Mouse (Mus musculus): Measurements from ENCODE around the gene Marveld2. TPM values are rescaled to one million over a fixed set of nuclear protein-coding genes. Genes with fewer than 3 reads are reported as not detected.

Gene Marveld2
- polyA plus RNA-seq, 1 experiment from 2014 or later = 5.3 TPM

DNA sequence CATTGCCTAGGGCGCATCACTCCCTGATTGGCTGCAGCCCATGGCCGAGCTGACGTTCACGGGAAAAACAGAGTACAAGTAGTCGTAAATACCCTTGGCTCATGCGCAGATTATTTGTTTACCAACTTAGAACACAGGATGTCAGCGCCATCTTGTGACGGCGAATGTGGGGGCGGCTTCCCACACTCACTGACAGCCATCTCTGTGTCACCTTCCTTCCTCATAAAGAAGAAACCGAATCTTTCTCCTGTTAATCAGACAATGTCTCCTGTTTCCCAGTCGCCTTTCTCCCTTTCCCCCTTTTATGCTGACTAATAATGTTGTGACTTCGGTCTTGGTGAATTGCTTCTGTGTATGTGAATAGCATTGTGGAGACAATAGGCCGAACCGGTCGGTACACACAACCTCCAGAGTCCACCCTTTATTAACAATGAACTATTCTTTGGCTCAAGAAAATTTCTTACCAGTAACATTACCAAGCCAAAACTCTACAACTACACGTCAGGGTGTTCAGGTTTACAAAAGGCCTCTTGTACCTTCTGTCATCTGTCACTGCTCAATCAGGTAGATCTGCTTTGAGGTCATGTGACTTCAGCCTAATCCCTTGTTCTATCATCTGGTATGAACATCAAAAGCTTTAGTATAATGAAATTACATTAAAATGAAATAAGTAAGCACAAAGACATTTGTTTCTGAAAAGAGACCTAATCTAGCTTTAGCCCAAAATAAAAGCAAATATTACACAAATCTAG, 22.6 kb downstream of the Marveld2 start:
- H3K36me3 ChIP-seq = no peaks in the 10 kb centered on the region
- H3K4me1 ChIP-seq = no peaks in the 10 kb centered on the region
- H3K4me3 ChIP-seq = no peak overlapping the region
- H3K27ac ChIP-seq = no peak overlapping the region
- no peak for DNase-seq (ENCODE audit: low spot score)
- no peaks in the 10 kb centered on the region for H3K9me3 ChIP-seq
- 63% methylated on average over 12 of the region's 17 CpGs for WGBS
- H3K27me3 ChIP-seq (ENCODE audit: insufficient read depth, poor library complexity, severe bottlenecking) = no peaks in the 10 kb centered on the region

DNA sequence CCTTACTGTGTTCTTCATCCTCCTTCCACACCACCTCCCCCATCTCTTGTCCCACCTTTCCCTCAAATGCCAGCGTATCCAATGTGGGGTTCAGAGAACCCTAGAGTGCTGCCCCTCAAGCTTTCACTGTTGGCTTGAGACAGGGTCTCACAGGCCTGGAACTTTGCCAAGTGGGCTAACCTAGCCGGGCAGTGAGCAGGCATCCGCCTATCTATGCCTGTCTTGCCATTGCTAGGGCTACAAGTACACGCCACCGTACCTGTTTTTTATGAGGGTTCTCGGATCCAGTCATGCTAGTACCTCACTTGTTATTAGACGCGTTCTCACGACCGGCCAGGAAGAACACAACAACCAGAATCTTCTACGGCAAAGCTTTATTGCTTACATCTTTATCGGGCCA, 28.1 kb downstream of the Marveld2 start:
- Histone ChIP-seq H3K27ac (no peak overlapping the region), H3K4me3 (no peak overlapping the region), H3K36me3 (no peaks in the 10 kb centered on the region), H3K4me1 (no peaks in the 10 kb centered on the region), H3K27me3 (ENCODE audit: insufficient read depth, poor library complexity, severe bottlenecking) (no peaks in the 10 kb centered on the region), H3K9me3 (no peaks in the 10 kb centered on the region)
- DNase-seq (ENCODE audit: low spot score) = no peak
- 84% methylated on average over 12 of the region's 12 CpGs for WGBS

DNA sequence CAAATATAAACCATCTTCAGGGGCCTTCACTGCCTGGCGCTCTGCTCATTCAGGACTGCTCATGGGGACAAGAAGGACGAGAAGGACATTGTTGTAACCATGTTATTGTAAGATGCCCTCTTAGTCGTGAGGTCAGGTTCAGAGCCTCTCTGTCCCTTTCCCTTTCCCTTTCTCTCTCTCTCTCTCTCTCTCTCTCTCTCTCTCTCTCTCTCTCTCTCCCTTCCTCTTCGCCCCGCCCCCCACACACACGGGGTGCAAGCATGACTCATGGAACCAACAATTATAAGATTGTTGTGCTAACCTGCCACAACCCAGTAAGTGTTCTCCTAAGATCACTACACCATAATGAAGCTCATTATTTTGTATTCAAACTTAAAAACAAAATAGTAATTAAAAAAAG, 34.6 kb downstream of the Marveld2 start:
- Histone ChIP-seq H3K9me3 (no peaks in the 10 kb centered on the region), H3K36me3 (no peaks in the 10 kb centered on the region), H3K27ac (no peak overlapping the region), H3K4me3 (no peak overlapping the region), H3K27me3 (ENCODE audit: insufficient read depth, poor library complexity, severe bottlenecking) (no peaks in the 10 kb centered on the region), H3K4me1 (peaks cover 9% of the 10 kb centered on the region)
- WGBS = 44% methylated on average over 6 of the region's 6 CpGs
- no peak for DNase-seq (ENCODE audit: low spot score)

DNA sequence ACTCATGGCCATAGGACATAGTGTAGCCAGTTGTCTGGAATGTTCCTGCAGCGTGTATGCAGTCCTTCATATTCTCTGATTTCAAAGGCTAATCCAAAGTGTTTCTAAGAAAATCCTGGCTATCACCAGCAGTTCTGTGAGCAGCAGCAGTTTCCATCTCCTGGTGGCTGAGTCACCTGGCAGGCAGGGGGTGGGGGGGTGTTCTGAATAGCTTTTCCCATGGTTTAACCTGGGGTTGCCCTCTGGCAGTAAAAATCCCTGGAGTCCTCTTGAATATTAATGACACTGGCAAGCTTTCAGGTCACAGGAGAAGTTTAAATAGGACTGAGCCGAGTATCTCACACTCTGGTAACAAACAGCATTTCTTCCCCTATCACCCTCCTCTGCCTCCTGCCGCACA, 35.1 kb downstream of the Marveld2 start:
- DNase-seq (ENCODE audit: low spot score) = no peak
- H3K36me3 ChIP-seq = no peaks in the 10 kb centered on the region
- WGBS = 30% methylated on average over 3 of the region's 3 CpGs
- H3K4me1 ChIP-seq = peaks cover 9% of the 10 kb centered on the region
- H3K4me3 ChIP-seq = no peak overlapping the region
- H3K27me3 ChIP-seq (ENCODE audit: insufficient read depth, poor library complexity, severe bottlenecking) = no peaks in the 10 kb centered on the region
- no peak overlapping the region for H3K27ac ChIP-seq
- no peaks in the 10 kb centered on the region for H3K9me3 ChIP-seq

DNA sequence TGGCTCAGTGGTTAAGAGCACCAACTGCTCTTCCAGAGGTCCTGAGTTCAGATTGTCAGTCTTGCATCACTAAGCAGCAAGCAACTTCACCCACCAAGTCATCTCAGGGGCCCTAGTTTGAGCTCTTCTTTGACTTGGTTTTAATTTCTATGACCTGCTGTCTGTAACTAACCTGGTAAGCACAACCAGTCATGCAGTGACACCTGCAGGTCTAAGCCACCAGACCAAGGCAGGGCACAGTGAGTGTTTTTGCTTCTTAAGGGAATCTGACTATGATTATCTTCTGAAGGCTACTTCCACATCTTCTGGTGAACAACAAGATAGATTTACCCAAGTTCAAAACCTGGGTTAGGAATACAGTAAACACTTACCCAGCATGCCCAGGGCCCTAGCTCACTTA, 36.8 kb downstream of the Marveld2 start:
- no peak overlapping the region for H3K4me3 ChIP-seq
- no peaks in the 10 kb centered on the region for H3K9me3 ChIP-seq
- DNase-seq (ENCODE audit: low spot score) = no peak
- no peaks in the 10 kb centered on the region for H3K27me3 ChIP-seq (ENCODE audit: insufficient read depth, poor library complexity, severe bottlenecking)
- H3K4me1 ChIP-seq = peaks cover 9% of the 10 kb centered on the region
- H3K27ac ChIP-seq = no peak overlapping the region
- H3K36me3 ChIP-seq = no peaks in the 10 kb centered on the region

DNA sequence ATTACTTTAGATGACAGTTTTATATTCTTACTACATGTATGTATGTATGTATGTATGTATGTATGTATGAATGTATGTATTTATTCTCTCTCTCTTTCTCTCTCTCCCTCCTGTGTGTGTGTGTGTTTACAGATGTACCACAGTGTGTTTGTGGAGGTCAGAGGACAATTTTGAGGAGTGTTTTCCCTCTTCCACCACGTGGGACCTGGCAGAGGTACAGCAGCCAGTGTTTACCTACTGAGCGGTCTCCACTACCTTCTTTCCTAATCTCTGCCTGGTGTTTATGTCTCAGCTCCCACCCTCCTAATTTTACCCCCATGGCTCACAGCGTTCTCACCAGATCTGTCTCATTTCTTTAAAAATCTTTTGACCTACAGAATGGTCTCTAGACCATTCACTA, 37.6 kb downstream of the Marveld2 start:
- WGBS = 56% methylated on average over 3 of the region's 3 CpGs
- no peak overlapping the region for H3K4me3 ChIP-seq
- H3K27ac ChIP-seq = no peak overlapping the region
- no peaks in the 10 kb centered on the region for H3K9me3 ChIP-seq
- H3K27me3 ChIP-seq (ENCODE audit: insufficient read depth, poor library complexity, severe bottlenecking) = no peaks in the 10 kb centered on the region
- peaks cover 9% of the 10 kb centered on the region for H3K4me1 ChIP-seq
- no peak for DNase-seq (ENCODE audit: low spot score)
- no peaks in the 10 kb centered on the region for H3K36me3 ChIP-seq

DNA sequence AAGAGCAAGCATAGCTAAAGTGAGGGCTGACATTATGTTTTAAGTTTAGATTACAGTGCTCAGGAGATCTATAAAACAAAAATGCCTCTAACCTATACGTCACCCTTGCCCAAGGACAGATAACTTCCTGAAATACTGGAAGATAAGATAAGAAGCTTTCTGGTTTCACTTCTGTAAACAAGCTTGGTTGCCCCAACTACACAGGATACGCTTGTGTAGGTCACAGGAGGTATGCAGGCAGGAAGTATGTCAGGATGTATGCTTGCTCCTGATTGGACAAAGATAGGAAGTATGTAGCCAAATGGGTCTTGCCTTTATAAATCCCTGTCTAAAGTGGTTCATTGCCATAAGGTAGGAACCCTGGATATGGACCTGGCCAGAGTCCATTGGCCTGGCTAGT, 40.8 kb downstream of the Marveld2 start:
- 34% methylated on average over 2 of the region's 2 CpGs for WGBS
- H3K4me1 ChIP-seq = no peaks in the 10 kb centered on the region
- H3K36me3 ChIP-seq = no peaks in the 10 kb centered on the region
- DNase-seq (ENCODE audit: low spot score) = no peak
- H3K4me3 ChIP-seq = no peak overlapping the region
- no peak overlapping the region for H3K27ac ChIP-seq
- no peaks in the 10 kb centered on the region for H3K9me3 ChIP-seq
- no peaks in the 10 kb centered on the region for H3K27me3 ChIP-seq (ENCODE audit: insufficient read depth, poor library complexity, severe bottlenecking)

DNA sequence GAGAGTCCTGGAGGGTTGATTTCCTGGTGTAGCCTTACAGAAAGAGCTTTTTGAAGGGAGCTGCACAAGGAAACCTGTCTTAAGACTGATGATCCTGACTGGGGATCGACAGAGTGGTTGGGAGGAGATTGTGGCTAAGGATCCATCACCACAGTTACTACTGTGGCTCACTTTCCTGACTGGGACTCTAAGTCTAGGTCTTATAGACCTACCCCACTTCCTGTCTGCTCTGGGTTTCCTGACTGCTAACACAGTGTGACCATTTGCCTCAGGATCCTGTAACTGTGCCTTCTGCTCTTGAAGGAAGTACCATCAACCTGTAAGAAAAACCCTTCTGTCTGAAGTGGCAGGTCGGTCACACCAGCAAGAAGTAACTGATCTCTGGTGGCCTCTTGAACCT, 46.1 kb downstream of the Marveld2 start:
- Histone ChIP-seq H3K27me3 (ENCODE audit: insufficient read depth, poor library complexity, severe bottlenecking) (no peaks in the 10 kb centered on the region), H3K4me3 (no peak overlapping the region), H3K4me1 (no peaks in the 10 kb centered on the region), H3K27ac (no peak overlapping the region), H3K9me3 (no peaks in the 10 kb centered on the region), H3K36me3 (no peaks in the 10 kb centered on the region)
- WGBS = 47% methylated on average over 2 of the region's 2 CpGs
- no peak for DNase-seq (ENCODE audit: low spot score)

DNA sequence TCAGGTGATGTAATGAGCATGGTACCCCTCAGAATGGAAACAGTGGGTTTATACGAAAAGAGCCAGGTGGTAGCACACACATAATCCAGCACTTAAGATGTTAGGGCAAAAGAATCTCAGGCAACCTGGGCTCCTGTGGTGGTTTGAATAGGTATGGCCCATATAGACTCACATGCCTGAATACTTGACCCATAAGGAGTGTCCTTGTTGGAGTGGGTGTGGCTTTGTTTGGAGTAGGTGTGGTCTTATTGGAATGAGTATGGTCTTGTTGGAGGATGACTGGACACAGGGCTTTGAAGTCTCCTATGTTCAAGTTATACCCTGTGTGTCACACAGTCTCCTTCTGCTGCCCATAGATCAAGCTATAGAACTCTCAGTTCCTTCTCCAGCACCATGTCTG, 48.4 kb downstream of the Marveld2 start:
- Histone ChIP-seq H3K27me3 (ENCODE audit: insufficient read depth, poor library complexity, severe bottlenecking) (no peaks in the 10 kb centered on the region), H3K36me3 (no peaks in the 10 kb centered on the region), H3K9me3 (no peaks in the 10 kb centered on the region), H3K27ac (no peak overlapping the region), H3K4me3 (no peak overlapping the region), H3K4me1 (no peaks in the 10 kb centered on the region)
- no peak for DNase-seq (ENCODE audit: low spot score)
- 89% methylated on average over 1 of the region's 1 CpGs for WGBS

DNA sequence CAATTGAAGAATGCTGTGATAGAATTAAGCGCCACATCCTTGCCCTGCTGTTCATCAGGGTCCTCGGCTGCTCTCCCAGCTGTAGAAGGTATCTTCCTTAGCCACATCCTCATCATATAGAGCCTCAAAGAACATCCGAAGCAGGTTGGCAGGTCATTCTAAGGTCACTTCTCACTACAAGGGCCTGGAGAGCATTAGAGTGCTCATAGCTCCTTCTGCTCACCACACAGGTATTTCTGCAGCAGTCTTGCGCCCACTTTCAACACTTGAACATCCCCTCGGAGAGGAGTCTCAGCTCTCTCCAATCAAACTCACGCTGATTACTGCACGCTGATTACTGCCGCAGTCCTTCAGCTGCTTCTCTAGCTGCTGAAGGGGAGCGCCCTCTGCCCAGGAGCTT, 57.3 kb downstream of the Marveld2 start:
- Histone ChIP-seq H3K27ac (no peak overlapping the region), H3K9me3 (no peaks in the 10 kb centered on the region), H3K4me1 (no peaks in the 10 kb centered on the region), H3K4me3 (no peak overlapping the region), H3K36me3 (no peaks in the 10 kb centered on the region), H3K27me3 (ENCODE audit: insufficient read depth, poor library complexity, severe bottlenecking) (peaks cover under 1% of the 10 kb centered on the region; the same call in 1 of the 2 replicates)
- WGBS = 58% methylated on average over 9 of the region's 9 CpGs
- DNase-seq (ENCODE audit: low spot score) = no peak

DNA sequence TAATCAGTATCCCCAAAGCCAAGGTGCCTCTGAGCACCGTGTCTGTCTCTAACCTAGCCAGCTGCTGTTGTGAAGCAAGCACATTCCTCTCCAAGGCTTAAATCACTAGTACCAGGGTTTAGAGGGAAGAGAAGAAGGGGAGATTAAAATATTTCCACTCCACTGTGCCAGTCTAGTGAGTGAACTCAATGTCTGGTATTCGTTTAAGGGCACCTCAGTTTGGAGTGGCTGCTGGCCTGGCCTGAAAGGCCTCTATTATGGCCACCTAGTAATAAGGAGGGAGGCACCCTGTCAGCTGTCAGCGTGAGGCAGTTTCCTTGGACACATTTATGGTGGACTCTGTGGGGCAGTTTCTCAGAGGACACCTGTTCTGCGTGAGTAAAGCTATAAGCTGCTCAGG, 59.8 kb downstream of the Marveld2 start:
- WGBS = 62% methylated on average over 4 of the region's 4 CpGs

DNA sequence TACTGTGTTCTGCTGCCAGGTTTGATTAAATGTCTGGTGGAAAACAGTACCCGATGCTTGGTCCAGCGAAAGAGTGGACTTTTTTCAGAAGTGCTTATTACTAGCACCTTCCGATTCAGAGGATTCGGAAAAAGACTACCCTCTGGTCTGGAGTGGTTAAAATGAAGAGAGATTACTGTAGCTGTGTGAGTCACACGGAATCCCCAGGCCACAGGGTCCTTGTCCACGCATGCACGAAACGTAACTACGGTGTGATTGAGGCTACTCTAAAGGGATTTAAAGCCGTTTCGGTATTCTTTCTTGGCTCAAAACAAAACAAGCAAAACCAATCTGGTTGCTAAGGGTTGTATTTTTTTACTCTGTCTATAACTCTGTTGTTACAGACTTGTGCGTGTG, 63.7 kb downstream of the Marveld2 start:
- no peaks in the 10 kb centered on the region for H3K36me3 ChIP-seq
- peak overlapping the region; percentile 77; the same call in 1 of the 2 replicates for H3K27ac ChIP-seq
- peaks cover 19% of the 10 kb centered on the region for H3K4me1 ChIP-seq
- no peak for DNase-seq (ENCODE audit: low spot score)
- H3K27me3 ChIP-seq (ENCODE audit: insufficient read depth, poor library complexity, severe bottlenecking) = peaks cover 52% of the 10 kb centered on the region
- no peaks in the 10 kb centered on the region for H3K9me3 ChIP-seq
- H3K4me3 ChIP-seq = peak overlapping the region; percentile 87
- 9% methylated on average over 12 of the region's 12 CpGs for WGBS

More for the DNA sequence above, 59.8 kb downstream of the Marveld2 start:
- H3K27me3 ChIP-seq (ENCODE audit: insufficient read depth, poor library complexity, severe bottlenecking) = peaks cover 25% of the 10 kb centered on the region
- no peaks in the 10 kb centered on the region for H3K9me3 ChIP-seq
- no peak overlapping the region for H3K4me3 ChIP-seq
- no peaks in the 10 kb centered on the region for H3K36me3 ChIP-seq
- no peak overlapping the region for H3K27ac ChIP-seq
- peaks cover 11% of the 10 kb centered on the region for H3K4me1 ChIP-seq
- DNase-seq (ENCODE audit: low spot score) = no peak

DNA sequence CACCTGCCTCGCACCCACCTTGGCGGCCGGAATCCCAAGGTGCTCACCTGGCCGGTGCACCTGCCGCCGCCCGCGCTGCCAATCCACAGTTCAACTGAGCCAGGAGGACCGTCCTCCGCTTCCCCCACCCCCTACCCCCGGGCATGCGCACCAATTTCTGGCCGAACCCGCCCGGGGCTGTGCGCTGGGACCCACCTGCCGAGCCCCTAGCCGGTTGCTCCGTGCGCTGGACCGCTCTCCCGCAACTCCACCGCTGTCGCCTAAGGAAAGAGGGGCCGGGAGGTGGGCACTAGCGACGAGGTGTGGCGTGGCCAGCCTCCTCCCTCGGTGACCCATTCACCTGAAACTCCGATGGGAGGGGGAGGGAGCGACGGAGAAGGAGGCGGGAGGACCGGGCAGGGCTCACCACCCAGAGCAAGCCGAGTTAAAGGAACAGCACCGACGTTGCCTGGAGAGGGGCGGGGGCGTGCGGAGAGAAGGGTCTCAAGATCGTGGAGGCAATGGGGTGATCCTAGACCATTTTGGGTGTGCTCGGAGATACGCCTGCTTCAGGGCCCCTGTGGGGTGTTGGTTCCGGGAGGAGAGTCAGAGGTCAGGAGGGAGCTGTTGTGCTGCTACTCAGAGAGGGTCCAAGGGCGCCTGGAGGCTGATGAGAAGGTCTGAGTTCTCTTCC, 64.3 kb downstream of the Marveld2 start, which contains the start of gene Ocln:
TSS of gene Ocln (minus strand) at position 350 of the 673 bp plus-strand sequence.
- H3K9me3 ChIP-seq = no peaks in the 10 kb centered on the region
- DNase-seq (ENCODE audit: low spot score) = no peak
- H3K4me1 ChIP-seq = peaks cover 19% of the 10 kb centered on the region
- peaks cover 52% of the 10 kb centered on the region for H3K27me3 ChIP-seq (ENCODE audit: insufficient read depth, poor library complexity, severe bottlenecking)
- under 1% methylated on average over 45 of the region's 45 CpGs for WGBS
- H3K36me3 ChIP-seq = no peaks in the 10 kb centered on the region
- H3K4me3 ChIP-seq = peak within 1 kb of the TSS; percentile 87
- H3K27ac ChIP-seq = peak within 1 kb of the TSS; percentile 77

Data from heart, embryonic 10.5 days (tissue).